Mouse (Mus musculus) cerebellum, adult 2 months (tissue): ENCODE measurements around the gene Ypel2.

Experiments used
- CTCF ChIP-seq: fragments of 200-500 bp; IDR thresholded peaks from 2 replicates; pipeline ENCODE4 v1.5.1; 2011; ENCODE audit warnings: low read depth, mild to moderate bottlenecking, control low read depth, low read length, moderate library complexity, borderline replicate concordance; ENCODE audit not compliant: insufficient read depth
- POLR2A ChIP-seq: fragments of 200-500 bp; IDR thresholded peaks from 2 replicates; pipeline ENCODE4 v1.6.1; 2011; ENCODE audit warnings: low read length, control low read depth, borderline replicate concordance; ENCODE audit not compliant: insufficient read depth

- TF ChIP-seq CTCF: no peak
- no peak for TF ChIP-seq POLR2A
These were observed 40.8 kb downstream of the Ypel2 start for GRCm38 (mm10) chr11:86952659-86953058.
